Mouse (Mus musculus) T-helper 1 cell (primary cell): ENCODE results near the gene Enpep.

ENCODE experiments used
- in situ Hi-C: fragments of 300-600 bp; cut with MboI, MseI; formaldehyde crosslinking; loops from one replicate; pipeline ENCODE4 v1.15.1; 2025; ENCODE audit warnings: high pct_unique_total_duplicates

Gene Enpep

DNA sequence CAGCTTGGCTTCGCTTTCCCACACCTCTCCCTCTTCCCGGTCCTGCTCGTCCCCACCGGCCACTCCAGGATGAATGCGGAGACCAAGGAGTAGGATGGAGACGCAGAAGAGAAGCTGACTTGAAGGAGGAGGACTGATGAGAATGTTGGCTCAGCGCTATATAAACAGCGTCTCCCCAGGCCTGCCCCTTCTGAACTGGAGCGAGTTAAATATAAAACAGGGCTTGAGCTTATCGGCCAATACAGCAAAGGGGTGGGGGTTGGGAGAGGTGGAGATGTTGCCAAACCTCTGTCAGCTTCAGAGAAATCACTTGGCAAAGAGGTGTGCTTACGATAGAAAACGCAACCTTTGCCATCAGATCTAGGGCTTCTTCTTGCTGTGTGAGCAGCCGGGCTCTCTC lies at the start of gene Enpep:
Gene Enpep (minus strand): TSS at position 135 of the 400 bp plus-strand sequence.
- in situ Hi-C loops, result no loop called here

DNA sequence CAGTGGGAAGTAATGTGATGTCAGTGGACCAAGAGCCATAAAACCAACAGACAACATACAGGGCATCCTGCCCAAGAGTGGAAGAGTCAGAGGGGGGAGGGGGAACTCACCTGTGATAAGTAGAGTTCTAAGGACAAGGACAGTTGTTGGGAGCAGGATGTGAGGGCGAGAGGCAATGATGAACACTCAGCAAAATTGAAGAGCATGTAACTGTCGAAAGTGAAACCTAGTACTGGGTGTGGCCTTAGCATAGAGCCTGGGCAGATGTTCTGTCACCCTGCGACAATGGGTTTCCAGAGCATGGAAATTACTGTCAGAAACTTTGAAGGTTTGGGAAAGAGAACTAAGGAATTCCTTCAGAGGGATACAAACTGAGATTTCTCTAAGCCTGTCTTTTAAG lies 46.6 kb upstream of the Enpep start:
- in situ Hi-C loops, result no loop called here

DNA sequence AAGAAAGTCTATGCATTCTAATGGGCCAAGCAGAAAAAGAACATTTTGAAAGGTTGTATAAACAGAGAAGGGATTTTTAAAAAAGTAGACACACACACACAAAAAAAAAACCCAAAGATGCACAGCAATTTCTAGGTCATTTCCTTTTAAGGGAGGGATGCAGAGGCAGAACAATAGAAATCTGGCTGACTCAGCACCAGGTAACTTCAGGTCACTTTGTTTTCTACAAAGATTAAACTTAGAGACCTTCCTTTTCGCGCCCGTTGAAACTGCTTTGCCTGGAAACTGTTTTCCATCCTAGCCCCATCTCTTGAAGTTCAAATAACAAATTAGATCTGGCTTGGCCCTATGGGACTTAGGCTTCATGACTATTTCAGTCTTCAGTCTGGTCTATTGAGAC lies 42.6 kb upstream of the Enpep start:
- in situ Hi-C loops, result no loop called here

DNA sequence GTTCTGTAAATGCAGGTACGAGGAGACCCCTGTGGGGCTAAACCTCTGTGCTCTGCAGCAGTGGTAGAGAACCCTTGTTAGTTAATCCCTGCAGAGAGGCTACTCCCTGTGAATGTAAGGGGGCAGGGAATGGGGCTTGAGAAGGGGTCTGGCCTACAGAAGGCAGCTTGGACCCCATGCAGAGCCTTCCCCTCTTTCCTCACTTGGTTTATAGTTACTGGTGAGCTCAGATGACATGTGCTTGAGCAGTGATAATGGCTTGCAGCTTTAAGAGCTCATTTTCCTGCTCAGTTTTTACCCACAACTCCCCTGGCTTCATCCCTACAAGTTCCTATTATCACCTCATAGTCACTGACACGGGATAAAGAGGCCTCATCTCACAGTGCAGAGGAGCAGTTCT lies 40.6 kb upstream of the Enpep start:
- in situ Hi-C loops, result no loop called here

DNA sequence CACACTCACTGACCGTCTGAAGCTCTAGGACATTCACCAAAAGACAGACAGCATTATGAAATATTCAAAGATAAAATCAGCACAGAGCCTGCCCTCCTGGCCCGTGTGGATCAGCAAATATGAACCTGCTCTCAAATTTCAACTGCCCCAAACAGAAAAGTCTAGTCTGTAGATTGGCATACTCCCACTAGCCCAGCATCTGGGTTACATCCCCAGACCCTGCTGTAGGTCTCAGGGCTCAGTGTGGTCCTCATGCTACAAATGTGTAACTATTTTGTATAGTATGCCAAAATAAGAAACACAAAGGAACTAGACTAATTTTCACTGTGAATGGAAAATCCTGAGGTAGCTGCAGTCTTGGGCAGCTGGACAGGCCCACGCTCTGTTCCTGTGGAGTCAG lies 37.0 kb upstream of the Enpep start:
- in situ Hi-C loops, result no loop called here

DNA sequence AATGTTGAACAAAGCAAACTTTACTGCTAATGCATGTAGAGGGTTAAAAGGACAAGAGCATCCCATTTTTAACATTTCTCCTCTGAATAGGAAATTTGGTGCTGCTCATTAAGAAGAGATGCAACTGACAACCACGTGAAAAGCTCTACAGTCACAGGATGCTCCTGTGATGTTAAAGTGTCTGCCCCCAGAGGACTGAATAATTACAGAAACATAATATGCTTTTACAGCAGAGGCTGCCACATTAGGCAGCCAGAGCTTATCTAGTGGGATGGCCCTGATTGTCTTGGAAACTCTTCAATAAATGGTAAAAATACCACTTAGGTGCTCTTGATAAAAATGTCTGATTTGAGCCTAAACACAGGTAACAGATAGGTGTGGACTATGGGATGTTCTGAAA lies 33.4 kb upstream of the Enpep start:
- in situ Hi-C loops, result no loop called here

DNA sequence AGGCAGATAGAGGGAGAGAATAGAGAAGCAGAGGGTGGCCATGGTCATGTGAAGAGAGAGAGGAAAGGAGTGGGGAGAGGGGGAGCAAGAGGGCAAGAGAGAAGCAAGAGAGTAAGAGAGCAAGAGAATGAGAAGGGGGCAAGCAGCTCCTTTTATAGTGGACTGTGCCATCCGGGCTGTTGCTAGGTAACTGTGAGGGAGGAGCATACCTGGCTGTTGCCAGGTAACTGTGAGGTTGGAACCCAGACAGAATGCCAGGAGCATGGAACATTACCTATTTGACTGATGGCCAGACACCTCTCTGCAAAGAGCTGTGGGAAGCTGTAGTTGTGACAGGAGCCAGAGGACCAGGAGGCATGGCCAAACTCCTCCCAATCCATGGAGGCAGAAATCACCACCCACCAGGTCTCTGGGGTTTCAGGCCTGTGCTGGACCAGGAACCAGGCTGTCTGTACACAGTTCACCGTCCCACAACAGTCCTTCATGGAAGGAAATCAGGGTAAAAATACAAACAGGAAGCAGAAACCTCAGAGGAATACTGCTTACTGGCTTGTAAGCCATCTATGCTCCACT lies 32.4 kb upstream of the Enpep start:
- in situ Hi-C loops, result no loop called here

DNA sequence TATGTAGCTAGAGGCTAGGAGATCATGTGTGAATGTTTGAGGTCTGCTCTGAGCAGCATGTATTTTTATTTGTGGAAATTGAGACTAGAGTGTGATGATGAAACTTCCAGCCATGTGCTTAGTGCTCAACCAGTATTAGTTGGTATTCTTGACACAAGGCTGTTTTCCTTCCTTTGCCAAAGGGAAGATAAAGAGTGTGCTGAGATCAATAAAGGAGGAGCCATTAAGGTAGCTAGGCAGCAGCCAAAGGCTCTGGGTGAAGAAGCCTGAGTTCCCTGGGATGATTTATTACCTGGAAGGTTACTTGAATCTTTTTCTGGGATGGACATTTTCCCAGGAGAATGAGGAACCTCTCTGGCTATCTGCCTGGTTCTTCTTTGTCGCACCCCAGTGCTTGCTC lies 30.9 kb upstream of the Enpep start:
- in situ Hi-C loops, result no loop called here

DNA sequence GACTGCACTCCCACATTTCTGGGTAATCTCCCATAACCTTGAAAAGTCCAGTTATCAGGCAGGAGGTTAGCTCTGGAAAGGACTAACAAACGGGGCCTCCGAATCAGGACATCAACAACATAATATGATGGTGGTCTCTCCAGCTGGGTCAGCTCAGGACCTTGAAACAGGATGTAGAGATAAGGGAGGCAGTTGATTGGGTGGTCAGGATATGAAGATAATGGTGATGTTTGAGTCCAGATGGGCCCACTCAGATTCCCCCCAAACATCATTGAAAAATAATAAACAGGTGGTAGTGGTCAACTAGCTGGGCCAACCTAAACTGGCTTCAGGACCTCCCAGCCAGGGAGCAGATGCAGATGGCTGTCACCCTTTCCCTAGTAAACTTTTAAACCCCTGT lies 25.6 kb upstream of the Enpep start:
- in situ Hi-C loops, result no loop called here

DNA sequence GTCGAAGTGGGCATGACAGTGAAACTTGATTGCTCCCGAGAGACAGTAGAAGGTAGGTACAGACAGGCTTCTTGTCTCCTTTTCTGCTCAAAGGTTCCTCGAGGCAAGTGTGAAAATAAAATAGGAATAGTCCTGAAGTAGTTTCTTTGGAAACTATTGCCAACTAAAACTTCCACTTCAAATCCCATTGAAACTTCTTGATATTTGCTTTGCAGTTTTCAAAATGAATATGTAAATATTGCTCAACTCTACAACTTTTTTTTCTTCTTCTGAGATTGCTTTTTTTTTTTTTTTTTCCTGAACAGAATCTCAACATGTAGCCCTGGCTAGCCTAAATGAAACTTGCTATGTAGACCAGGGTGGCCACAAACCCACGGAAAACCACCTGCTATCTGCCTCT lies 21.4 kb upstream of the Enpep start:
- in situ Hi-C loops, result no loop called here

DNA sequence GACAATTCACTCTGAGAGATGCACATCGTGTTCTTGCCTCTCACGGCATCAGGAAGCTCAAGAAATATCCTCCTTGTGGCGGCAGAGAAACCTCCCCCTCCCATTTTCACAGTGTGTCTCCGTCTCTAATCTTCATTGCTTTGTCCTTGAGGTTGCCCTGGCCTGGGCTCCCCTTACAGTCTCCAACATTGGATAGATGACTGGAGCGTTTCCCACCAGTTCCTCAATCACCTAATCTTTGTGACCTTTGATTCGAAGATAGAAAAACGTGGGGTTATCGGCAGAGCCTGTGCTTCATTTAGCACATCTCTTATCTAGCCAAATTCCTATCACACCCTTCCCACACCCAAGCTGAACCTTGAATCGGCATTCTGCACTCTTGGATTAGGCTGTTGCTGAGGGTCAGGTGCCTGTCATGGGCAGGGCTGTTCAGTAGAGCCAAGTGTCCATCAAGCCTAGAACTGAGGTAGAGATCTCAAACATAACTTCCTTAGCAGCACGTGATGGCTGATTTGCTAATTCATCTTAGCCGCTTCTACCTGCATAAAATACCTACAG lies 18.9 kb upstream of the Enpep start:
- in situ Hi-C loops, result no loop called here

DNA sequence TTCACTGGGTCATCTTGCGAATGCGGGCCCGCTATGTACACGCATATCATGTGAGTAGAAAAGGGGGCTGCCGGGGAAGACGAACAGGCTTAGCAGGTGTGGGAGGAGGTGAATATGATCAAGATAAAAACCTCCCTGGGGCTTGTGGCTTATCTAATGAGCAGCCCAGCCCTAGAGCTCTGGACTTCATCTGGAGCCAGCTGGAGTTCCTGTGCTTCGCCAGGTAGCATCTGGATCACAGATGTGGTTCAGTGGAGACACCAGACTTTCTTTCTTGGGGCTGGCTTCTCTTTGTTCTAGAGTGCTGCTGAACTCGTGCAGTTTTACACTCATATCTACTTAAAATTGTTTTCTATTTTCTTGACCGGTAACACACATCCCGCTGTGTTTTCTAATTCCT lies 14.8 kb upstream of the Enpep start:
- in situ Hi-C loops, result no loop called here

DNA sequence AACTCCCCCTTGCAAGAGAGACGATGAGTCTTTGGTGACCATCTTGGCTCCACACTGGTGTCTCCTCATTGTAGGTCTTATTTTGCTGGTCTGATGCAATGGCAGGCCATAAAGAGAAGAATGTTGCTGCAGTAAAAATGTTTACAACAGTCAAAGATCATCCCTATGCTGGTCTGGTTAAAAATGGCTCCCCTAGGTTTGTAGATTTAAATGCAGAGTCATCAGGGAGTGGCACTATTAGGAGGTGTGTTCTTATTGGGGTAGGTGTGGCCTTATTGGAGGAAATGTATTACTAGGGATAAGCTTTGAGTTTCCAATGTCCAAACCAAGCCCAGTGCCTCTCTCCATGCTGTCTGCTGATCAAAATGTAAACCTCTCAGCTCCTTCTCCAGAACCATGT lies 10.2 kb upstream of the Enpep start:
- in situ Hi-C loops, result no loop called here

DNA sequence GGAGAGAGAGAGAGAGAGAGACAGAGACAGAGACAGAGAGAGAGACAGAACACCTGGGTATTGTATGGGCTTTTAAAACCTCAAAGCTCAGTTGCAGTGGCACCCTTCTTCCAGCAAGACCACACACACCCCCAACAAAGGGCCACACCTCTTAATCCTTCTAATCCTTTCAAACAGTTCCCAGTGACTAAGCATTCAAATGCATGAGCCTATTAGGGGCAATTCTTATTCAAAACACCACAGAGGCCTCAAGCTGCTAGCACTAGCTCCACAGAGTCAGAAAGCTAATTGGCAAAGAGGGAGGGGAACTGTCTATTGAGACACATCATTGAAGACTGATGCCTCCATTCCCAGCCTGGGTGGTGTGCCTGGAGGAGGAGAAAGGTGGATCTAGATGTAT lies 8.5 kb upstream of the Enpep start:
- in situ Hi-C loops, result no loop called here

DNA sequence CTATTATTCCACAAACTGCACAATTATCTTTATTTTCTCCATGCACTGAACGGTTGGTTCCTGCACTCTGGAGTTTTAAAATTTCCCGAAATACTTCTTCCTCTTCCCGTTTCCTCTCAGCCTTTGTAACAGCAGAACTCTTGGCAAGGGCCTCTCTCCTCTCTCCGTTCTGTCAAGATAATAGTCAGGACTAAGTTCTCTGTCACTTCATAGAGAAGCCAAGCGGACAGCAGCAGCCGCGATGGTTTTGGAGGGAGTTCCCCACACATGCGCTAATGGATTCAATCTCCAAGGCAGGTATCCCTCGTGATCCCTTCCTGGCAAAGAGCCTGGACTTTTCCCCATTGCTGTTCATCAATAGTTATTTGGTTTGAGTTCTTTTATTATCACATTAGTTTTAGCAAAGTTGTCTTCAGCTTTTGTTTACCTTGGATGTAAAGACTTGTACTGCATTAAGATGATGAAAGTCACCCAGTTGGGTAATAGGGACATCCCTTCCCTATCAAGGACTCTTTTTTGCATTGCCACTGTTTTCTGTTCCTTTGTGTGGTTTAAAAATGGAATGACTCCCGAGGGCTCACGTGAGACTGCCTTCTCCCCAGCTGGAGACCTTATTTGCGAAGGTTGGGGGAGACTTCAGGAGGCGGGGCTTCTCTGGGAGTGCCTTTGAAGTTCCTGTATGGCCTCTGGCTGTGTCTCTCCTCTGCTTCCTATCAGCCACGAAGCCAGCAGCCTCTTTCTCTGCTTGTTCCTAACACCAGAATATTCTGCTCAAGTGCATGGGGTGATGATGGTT lies 6.0 kb upstream of the Enpep start:
- in situ Hi-C loops, result no loop called here

DNA sequence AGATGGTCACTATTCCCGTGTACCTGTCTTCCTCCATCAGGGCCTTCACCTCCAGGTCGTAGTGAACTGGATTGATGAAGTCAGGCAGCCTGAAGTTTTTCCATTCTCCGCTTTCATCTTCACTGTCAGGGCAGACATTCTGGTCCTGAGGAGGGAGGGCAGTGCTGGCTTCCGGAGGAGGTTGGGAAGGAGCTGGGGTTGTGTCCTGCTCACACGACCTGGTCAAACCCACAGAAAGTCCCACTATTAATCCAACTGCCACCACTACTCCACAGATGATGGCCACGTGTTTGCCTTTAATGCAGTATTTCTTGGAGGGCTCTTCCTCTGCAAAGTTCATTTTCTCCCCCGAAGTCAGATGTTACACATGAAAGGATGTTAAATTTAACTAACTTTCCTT lies 378 bp downstream of the Enpep start:
- in situ Hi-C loops, result no loop called here

DNA sequence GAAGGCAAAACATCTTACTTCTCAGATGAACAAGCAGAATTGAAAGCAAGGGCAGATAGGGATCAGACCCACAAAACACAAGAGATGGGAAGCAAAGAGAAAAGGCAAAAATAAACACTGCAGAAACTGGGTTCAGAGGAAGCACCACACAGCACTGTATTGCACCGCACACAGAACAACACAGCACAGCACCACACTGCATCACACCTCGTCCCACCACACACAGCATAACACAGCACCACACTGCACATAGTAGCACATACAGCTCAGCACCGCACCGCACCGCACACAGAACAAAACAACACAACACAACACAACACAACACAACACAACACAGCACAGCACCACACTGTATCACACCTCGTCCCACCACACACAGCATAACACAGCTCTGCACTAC lies 1.1 kb downstream of the Enpep start:
- in situ Hi-C loops, result no loop called here

DNA sequence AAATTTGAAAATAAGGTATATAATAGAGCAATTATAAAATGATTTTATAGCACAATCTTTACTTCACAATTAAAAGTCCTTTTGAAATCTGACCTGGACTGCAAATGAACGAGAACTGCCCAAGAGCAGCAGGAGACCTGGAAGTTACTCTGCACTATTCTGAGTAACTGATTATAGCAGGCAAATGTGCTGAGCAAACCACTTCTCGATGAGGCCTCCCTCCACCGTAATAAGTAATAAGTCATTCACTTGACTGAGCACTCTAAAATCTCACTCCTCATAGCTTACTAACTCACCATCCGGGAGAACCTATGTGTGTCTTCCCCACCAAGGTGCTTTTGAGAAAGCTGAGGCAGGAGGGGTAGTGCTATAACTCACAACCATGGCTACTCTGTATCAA lies 4.5 kb downstream of the Enpep start:
- in situ Hi-C loops, result no loop called here

DNA sequence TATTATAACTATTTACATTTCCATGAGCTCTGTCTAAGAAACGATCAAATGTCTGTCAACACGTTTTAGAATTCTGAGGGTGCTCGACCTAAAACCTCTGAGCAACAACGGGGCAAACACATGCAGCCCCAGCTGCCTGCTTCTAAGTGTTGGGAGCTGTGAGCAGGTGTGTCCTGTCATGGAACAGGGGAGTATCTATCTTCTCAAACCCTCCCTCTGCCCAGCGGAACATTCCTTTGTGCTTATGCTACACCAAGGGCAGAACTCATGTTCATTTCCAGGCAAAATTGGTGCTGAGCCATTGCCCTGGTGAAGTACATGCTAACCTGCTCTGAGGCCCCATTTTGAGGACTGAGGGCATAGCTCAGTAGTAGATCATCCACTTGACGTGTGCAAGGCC lies 10.9 kb downstream of the Enpep start:
- in situ Hi-C loops, result no loop called here

DNA sequence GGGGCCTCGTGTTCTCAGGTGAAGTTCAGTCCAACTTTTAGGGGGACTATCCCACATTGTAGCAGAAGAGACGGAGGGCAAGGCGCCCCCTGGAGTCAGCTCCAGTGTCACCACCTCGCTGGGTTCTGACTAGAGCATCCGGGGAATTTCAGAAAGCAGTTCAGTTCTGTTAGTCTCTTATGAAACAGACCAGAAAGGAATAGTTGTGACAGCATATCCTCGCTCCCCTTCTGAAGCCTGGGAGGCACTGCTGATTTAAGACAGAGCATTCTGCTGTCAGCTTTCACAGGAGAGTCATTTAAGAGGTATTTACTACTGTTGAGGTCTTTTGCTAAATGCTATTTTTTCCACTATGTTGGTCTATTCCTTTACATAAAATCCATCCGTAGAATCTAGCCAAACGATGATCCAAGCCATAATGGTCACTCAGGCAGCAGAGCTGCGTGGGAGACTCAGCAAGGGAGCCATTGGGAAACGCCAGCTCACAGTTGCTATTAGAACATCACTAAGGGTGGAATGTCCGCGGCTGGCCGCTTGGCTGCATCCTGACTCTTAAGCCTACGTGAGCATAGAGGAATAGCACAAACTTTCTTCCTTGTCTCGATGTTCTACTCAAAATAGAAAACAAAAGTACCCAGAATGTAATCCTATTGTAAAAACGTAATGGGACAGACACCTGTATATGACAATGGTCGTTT lies 15.3 kb downstream of the Enpep start:
- in situ Hi-C loops, result no loop called here

DNA sequence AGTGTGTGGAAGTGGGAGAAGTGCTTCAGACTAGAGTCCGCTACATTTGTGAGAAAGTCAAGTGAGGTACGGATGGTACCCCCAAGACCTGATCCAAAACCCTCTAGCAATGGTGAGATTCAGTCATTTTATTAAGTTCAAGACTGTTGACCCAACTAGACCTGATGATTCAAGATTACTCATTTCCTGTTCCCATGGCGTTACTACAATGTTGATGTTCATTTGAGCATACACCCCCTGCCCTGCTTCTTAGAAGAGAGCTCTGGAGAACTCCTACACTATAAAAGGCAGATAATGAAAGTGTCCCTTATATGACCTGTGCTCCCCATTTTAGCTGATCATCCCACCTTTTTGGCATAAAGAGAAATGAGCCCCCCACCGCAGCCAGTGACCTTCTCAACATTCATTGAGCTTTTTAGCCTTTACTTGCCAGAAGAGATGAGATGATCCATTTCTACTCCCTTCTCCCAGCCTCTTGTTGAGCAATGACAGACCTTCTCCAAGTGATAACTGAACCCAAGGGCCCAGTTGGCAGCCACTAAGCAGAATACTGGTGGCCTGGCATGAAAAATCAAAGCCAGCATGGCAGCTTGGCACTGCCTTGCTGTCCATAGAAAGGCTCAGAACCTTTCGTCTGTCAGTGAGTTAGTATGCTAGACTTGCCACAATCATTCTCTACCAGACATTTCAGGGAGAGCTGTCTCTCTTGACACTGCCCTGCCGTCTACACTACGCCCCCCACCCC lies 18.7 kb downstream of the Enpep start:
- in situ Hi-C loops, result no loop called here

DNA sequence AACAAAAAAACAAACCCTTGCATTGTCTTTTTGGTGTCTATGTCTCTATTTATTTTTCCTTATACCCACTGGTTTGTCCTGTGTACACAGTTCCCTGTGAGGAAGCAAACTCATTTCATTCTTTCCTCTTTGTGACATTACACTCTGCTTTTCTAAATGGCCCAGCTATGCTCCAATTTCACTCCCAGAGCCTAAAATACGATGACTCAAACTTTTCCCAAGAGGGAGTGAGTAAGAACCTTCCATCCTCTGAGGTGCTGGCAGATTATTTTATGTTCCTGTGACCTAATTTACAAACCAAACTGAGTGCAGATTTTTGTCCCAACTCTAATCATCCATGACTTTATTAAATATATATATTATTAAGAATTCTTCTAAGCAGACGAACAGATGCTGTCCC lies 19.3 kb downstream of the Enpep start:
- in situ Hi-C loops, result no loop called here
